Mouse (Mus musculus) adrenal gland, adult 8-10 months (tissue): ENCODE data around the gene Stxbp5. TPM values are rescaled to one million over a fixed set of nuclear protein-coding genes. Genes with fewer than 3 reads are reported as not detected.
"Not testable (repeated sequence)": the region's sequence is repeated elsewhere in the genome, so short reads cannot be mapped to it uniquely, and the experiment has no call there.

ENCODE experiments used
- DNase-seq: peaks from one replicate; pipeline ENCODE4 v3.0.0; 2022
- total RNA-seq, 4 experiments: library from RNA; stranded (reverse); gene quantifications; 2 replicates each; pipeline ENCODE4 v1.2.4; 2022

The Stxbp5 gene
- total RNA-seq: 10 to 100 TPM; 29.1 to 43.0 (median 31.7) TPM

DNA sequence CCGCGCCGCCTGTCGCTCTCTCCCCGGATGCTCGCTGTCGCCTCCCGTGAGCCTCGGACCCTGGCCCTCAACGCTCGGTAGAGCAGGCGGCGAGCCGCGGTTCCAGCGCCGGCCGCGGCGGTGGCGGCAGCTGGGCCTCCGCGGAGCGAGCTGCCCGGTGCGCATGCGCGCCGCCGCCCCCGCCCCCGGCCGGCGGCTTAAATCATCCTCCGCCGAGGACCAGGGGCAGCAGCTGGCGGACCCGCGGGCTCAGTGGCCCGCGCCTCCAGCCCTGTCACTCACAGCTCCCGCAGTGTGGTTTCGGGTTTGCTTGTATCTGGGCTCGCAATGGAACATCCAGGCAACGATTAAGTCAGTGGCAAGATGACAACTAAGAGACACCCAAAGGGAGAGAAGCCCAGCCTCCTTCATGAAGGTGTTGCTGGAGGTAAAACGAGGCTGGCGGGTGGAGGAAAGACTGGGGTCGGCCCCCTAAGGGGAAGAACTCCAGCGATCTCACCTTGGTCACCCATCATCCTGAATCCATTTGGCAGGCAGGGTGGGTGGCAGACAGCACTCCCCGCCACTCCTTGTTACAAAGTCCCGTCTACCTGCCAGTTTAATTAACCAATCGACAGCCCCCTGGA lies at the start of gene Stxbp5:
Gene Stxbp5, minus strand, starts transcription at position 9 of the 626 bp plus-strand sequence.
- DNase-seq: peak; percentile 68

DNA sequence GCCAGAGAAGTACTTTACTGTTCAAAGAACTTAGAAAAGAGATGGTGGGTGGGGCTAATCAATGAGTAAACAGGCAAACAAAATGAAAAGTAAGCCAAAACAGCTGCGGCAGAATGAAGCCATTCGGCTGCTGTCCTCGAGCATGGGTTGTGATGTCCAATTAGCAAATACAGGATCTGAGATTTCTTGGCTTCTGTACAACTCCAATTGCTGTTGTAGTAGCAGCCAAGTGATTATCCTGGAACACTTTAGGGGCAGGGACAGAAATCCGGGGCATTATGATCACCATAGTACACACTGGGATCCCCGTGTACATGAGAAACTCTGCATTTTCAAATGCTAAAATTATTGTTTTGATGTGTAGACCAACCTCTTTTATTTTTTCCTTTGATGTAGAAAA lies 11.5 kb upstream of the Stxbp5 start:
- no peak for DNase-seq

GRCm38 (mm10) chr10:9907919-9908502 lies 7.1 kb upstream of the Stxbp5 start:
- no peak for DNase-seq

DNA sequence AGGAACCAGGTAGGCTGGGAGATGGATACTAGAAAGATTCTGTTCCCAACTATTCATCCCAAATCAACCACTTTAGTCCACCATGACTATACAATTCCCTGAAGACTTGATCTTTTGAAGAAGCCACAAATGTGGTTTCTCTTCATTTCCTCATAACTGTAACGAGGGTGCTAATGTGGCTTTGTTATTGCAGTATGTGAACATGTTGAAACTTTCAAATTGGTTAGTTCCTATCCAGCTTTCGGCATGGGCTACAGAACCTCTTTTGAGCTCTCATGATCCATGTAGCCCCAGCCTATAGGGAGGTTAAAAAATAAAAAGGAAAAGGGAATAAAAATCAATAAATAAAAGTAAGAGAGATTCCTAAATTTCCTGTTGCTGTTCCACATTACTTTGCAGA lies 6.6 kb upstream of the Stxbp5 start:
- DNase-seq: no peak

DNA sequence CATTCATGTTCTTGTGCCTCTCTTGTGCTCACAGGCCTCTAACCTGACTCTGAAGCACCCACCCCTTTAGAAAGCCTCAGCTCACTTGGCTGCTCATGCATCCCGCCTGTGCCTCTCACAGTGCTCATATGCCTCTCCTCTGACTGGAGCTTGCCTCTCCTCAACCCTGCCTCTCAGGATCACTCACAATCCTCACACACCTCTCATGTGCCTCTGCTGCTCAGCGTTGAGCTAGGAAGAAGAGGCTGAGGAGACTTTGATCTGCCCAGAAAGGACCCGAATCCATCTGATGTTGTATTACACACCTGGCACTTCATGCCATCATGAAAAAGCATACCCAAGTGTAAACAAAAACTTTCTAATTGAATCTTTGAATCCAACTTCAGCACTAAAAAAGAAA lies 5.3 kb upstream of the Stxbp5 start:
- DNase-seq: no peak

DNA sequence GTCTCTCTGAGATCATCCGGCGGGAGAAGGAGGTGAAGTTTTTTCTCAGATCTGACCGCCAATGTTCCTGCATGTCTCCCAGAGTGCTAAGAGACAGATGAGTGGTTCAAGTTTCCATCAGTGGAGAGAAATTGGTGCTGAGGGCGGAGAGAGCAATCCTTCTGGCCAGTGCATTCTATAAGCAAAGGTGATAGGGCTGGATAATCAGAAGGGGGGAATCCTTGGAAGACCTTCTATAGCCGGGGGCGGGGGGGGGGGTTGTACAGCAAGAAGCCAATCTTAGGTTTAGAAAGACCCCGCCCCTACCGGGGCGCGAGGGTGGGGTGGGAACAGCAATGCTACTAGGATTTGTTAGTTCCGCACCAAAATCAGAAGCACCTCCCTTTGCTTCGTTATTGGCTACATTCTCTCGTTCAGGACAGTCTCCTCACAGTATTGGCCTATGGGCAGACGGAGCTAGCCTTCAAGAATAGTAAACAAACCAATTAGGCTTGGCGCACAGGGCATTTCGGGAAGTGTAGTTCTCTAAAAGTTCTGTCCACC lies 889 bp upstream of the Stxbp5 start:
- peak; percentile 88 for DNase-seq

- peak; percentile 42 for DNase-seq
These were observed 386 bp downstream of the Stxbp5 start for GRCm38 (mm10) chr10:9900315-9901070.

- DNase-seq: no peak
These were observed 1.1 kb downstream of the Stxbp5 start for GRCm38 (mm10) chr10:9899816-9900215.

DNA sequence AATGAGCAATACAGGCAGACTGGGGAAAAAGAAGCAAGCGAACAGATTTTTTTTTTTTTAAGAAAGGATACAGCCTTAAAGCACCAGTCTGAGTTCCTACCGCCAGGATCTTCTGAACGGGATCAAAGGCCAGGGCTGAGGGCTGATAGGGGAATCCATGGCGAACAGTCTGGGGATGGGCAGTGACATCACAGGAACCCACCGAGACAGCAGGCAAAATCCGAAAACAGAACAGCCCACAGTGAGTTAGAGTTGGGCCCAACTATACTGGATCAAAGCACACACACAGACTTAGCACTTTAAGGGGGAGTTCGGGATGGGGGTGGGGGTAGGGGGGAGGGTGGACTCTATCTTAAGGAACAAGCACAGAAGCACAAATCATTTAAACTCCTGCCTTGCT lies 1.8 kb downstream of the Stxbp5 start:
- no peak for DNase-seq

- no peak for DNase-seq
These were observed 3.0 kb downstream of the Stxbp5 start for GRCm38 (mm10) chr10:9897852-9898251.

DNA sequence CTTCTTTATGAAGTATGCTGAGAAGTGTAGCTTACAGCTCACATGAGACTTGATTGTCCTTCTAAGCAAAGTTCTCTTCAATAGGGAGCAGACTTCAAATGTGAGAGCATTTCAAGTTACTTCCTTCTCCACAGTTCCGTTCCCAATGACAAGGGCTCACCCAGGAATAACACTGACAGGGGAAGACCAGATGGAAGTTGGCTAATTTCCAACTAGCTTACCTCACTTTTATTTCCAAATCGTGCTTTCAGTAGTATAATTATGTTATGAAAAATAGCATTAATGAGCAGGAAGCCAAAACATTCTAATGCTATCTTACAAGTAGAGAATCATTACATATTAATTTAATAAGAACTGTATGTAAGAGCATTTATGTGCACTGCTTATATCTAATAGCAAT lies 7.3 kb downstream of the Stxbp5 start:
- no peak for DNase-seq

GRCm38 (mm10) chr10:9889651-9890050 lies 11.2 kb downstream of the Stxbp5 start:
- DNase-seq: no peak

- no peak for DNase-seq
These were observed 12.2 kb downstream of the Stxbp5 start for GRCm38 (mm10) chr10:9888655-9889054.

DNA sequence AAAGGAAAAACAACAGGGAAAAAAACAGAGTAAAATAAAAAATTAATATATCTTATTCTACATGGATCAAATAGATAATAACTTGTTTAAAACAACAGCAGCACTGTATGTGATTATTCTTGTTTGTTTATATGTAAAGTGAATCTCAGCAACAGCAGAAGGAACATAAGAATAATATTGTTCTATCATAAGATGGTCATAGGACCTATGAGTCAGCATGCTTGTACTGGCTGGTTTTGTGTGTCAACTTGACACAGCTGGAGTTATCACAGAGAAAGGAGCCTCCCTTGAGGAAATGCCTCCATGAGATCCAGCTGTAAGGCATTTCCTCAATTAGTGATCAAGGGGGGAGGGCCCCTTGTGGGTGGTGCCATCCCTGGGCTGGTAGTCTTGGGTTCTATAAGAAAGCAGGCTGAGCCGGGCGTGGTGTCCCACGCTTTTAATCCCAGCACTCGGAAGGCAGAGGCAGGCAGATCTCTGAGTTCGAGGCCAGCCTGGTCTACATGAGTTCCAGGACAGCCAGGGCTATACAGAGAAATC lies 19.0 kb downstream of the Stxbp5 start:
- DNase-seq: not testable (repeated sequence)

DNA sequence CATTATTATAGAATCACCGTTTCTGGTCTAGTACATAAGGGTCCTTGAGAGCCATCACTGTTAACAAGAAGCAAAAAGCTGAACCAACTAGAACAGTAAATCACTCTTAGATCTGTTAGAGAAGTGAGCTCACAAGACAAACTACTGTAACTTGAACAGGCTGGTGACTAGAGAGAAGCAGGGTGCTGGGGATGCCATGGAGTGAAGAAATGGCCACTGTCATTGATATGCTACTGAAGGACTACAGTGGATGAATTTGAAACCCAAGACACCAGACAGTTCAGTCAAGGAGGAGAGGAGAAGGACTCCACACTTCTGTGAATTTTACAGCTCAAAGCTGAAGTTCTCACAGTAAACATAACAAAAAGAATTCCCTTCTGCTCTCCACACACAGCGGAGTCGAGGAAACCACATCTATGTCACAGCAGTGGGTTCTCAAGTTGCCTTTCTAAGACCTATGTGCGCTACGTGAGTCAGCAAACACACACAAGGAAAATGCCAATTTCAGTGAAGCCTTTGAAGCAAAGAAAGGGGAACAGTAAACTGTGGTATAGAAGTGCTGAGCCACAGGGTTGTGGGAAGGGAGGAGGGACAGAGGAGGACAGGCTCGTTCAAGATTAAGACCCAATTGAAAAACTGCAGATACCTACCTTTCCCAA lies 20.7 kb downstream of the Stxbp5 start:
- no peak for DNase-seq

DNA sequence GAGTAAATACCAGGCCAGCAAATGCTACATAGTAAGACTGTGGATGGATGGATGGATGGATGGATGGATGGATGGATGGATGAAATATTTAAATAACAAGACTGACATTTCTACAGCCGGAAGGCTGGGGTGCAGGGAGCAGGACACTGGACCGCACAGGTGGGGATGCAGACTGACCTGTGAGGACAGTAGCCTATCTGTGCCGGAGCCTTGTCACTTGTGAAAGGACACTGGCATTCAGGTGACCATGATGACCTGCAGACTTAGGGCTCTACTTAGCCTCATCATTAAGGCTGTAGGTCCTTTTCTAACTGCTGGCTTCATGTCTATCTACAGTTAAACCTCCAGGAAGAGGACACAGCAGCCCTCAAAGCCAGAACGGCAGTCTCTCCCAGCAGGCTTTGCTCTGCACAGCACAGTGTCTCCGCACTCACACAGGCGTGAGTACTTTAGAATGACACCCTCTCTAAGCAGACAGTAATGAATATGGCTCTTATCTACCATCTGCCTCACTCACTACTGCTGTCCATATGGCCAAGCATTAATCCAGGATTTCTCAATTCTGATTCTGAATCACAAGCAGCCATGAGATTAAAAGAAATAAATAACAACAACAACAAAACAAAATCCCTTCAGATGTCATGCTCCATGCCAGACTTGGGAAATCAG lies 21.9 kb downstream of the Stxbp5 start:
- no peak for DNase-seq

GRCm38 (mm10) chr10:9875905-9876304 lies 25.0 kb downstream of the Stxbp5 start:
- no peak for DNase-seq

DNA sequence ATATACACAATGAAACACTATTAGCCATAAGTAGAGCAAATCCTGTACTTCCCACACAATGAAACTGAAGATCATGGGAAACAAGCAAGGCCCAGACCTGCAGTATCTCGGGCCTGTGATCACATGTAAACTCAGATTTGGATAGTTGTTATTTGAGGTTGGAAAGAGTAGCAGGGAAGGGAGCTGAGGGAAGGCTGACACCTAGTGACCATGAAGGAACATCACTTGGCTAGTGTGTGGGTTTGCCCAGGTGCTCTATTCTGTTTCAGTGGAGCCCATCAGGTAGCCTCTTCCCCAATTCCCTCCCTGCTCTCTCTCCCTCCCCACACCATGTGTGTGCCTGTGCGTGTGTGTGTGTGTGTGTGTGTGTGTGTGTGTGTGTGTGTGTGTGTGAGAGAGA lies 28.7 kb downstream of the Stxbp5 start:
- DNase-seq: no peak

DNA sequence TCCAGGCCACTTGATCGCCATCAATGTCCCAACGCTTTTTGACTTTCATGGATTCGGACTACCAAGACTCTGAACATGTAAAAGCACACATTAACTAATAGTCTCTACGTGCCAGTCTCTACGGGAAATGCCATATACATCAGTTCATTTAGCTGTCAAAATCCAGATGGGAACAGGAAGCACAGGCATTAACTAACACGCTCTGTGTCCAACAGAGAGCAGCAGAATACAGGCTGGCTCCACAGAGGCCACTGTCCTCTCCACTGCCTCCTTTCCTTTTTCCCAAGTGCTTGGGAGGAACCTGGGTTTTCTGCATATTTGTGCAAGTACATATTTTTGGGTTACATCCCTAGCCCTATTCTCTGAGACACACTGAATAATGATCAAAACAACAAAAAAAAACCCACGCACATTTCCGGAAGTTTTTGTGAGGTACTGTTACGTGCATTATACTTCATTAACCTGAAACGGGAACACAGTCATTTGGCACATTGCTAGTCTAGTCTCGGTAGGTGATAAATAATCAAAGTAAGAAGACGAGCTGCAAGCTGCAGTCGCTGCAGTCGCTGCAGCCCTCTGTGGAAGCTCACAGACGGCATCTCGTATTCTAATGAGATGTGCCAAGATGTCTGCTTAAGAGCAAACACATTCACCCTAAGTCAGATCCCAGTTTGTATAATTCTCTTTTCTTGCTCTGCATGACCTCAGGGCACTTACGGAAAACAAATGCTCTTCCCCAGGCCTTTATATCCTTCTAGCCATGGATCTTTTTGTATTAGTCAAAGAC lies 33.9 kb downstream of the Stxbp5 start:
- DNase-seq: no peak

- no peak for DNase-seq
These were observed 40.9 kb downstream of the Stxbp5 start for GRCm38 (mm10) chr10:9860022-9860421.

GRCm38 (mm10) chr10:9859476-9859875 lies 41.4 kb downstream of the Stxbp5 start:
- no peak for DNase-seq
